Mouse (Mus musculus) stomach, postnatal 0 days (tissue): Measurements from ENCODE around the gene Pou3f1.

Source experiments
- CTCF ChIP-seq: IDR thresholded peaks from 2 replicates; pipeline ENCODE4 v1.5.1; 2016; ENCODE audit warnings: antibody characterized with exemption, low read depth, mild to moderate bottlenecking, moderate library complexity
- EP300 ChIP-seq: optimal IDR thresholded peaks from 2 replicates; pipeline ENCODE3; 2016; ENCODE audit warnings: antibody characterized with exemption

- peak; percentile 77 for TF ChIP-seq CTCF
- no peak for TF ChIP-seq EP300
These were observed 25.7 kb downstream of the Pou3f1 start for GRCm38 (mm10) chr4:124682270-124682669.
